Mouse (Mus musculus): ENCODE data around the gene Rnf145. TPM values are rescaled to one million over a fixed set of nuclear protein-coding genes. Genes with fewer than 3 reads are reported as not detected.

Gene Rnf145
- polyA plus RNA-seq, 2 experiments, result 84.5 to 92.1 TPM

DNA sequence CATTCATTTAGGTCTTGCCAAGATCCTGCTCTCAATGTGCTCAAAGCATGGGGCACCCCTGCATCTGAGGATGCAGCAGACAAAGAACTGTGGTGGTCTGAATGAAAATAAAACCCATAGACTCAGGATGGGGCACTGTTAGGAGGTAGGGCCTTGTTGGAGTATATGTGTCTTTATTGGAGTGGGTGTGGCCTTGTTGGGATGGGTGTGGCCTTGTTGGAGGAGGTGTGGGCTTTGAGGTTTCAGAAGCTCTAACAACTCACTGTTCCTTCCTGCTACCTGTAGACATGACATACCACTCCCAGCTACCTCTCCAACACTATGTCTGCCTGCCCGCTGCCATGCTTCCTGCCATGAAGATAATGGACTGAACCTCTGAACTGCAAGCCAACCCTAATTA lies 29.6 kb upstream of the Rnf145 start:
- TF ChIP-seq POLR2A (IDR thresholded peaks at IDR 0.05; ENCODE audit: borderline replicate concordance, extremely low read depth, insufficient read depth, insufficient read length), result no peak
- Histone ChIP-seq H3K27ac (replicated peaks; ENCODE audit: low read depth, low read length) (no peak overlapping the region), H3K4me3 (replicated peaks; ENCODE audit: low read length) (no peak overlapping the region), H3K4me1 (ENCODE audit: control insufficient read depth, insufficient read depth, low read length) (no peaks in the 10 kb centered on the region), H3K36me3 (ENCODE audit: control insufficient read depth, insufficient read depth, low read length) (no peaks in the 10 kb centered on the region), H3K9ac (ENCODE audit: low read depth, low read length, severe bottlenecking) (no peak overlapping the region), H3K27me3 (ENCODE audit: control insufficient read depth, insufficient read depth, low read length) (no peaks in the 10 kb centered on the region), H3K4me2 (replicated peaks; ENCODE audit: low read depth, low read length, severe bottlenecking) (no peak overlapping the region), H3K9me3 (ENCODE audit: control insufficient read depth, low read length) (no peaks in the 10 kb centered on the region)
- 93% methylated on average over 1 of the region's 1 CpGs for WGBS
- ATAC-seq (ENCODE audit: low FRiP score, low read depth), result no peak
- no peak for DNase-seq (ENCODE audit: low spot score)

DNA sequence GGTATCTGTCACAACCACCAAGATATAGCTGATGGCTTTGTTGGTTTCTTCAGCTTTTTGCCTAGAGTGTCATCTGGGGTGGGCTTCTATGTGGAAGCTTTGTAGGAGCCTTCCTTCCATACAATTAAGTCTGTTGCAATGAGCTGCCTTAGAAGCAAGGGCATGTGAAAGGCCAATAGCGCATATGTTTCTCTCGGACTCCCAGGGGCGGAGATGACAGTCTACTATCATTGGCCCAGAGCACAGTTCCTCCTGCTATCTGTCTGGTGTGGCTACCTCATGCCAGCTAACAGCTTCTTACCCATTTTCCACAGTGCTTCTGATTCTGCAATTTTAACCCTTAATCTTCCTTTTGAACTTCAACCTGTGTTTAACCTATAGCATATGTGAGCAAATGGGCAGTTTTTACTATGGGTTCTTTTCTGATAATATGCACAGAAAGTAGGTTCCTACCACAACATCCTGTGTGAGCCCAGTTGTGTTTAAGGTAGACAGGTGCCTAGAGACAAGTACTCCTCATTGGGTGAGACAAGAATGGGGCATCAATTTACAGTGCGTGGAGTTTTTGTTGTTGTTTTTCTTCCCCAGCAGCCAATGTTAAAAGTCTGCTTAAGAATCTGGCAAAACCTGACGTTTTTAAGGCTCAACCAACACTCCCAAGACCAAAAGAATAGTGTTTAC lies 24.0 kb upstream of the Rnf145 start:
- Histone ChIP-seq H3K4me2 (replicated peaks; ENCODE audit: low read depth, low read length, severe bottlenecking) (no peak overlapping the region), H3K36me3 (ENCODE audit: control insufficient read depth, insufficient read depth, low read length) (no peaks in the 10 kb centered on the region), H3K9ac (ENCODE audit: low read depth, low read length, severe bottlenecking) (no peak overlapping the region), H3K9me3 (ENCODE audit: control insufficient read depth, low read length) (no peaks in the 10 kb centered on the region), H3K27ac (replicated peaks; ENCODE audit: low read depth, low read length) (no peak overlapping the region), H3K4me3 (replicated peaks; ENCODE audit: low read length) (no peak overlapping the region), H3K4me1 (ENCODE audit: control insufficient read depth, insufficient read depth, low read length) (0 out of 2 replicates have a peak, but pooled peaks cover 3% of the 10 kb centered on the region), H3K27me3 (ENCODE audit: control insufficient read depth, insufficient read depth, low read length) (no peaks in the 10 kb centered on the region)
- no peak for ATAC-seq (ENCODE audit: low FRiP score, low read depth)
- WGBS, result 81% methylated on average over 5 of the region's 5 CpGs
- DNase-seq (ENCODE audit: low spot score), result no peak
- no peak for TF ChIP-seq POLR2A (IDR thresholded peaks at IDR 0.05; ENCODE audit: borderline replicate concordance, extremely low read depth, insufficient read depth, insufficient read length)

DNA sequence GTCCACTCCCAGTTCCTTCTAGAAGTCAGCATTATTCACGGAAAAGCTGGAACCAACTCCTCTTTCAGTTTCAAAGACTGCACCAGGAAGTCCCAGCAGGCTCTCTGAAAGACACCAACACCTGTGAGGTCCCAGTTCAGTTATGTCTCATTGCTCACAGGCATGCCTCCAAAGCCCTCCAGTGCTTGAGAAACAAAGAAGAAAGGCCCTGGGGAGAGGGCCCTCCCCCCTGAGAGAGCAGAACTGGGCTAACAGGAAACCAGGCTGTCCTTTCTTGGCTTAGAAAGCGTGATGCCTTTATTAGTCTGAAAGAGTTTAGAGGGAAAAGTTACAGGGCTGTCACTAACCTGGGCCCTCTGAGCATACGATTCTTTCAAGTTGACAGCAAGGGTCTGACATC lies 22.5 kb upstream of the Rnf145 start:
- no peaks in the 10 kb centered on the region for H3K9me3 ChIP-seq (ENCODE audit: control insufficient read depth, low read length)
- H3K36me3 ChIP-seq (ENCODE audit: control insufficient read depth, insufficient read depth, low read length), result no peaks in the 10 kb centered on the region
- no peak overlapping the region for H3K4me3 ChIP-seq (replicated peaks; ENCODE audit: low read length)
- no peaks in the 10 kb centered on the region for H3K27me3 ChIP-seq (ENCODE audit: control insufficient read depth, insufficient read depth, low read length)
- H3K4me2 ChIP-seq (replicated peaks; ENCODE audit: low read depth, low read length, severe bottlenecking), result no peak overlapping the region
- DNase-seq (ENCODE audit: low spot score), result no peak
- no peak for TF ChIP-seq POLR2A (IDR thresholded peaks at IDR 0.05; ENCODE audit: borderline replicate concordance, extremely low read depth, insufficient read depth, insufficient read length)
- 27% methylated on average over 3 of the region's 3 CpGs for WGBS
- H3K27ac ChIP-seq (replicated peaks; ENCODE audit: low read depth, low read length), result no peak overlapping the region; the same call in 1 of the 2 replicates
- 0 out of 2 replicates have a peak, but pooled peaks cover 3% of the 10 kb centered on the region for H3K4me1 ChIP-seq (ENCODE audit: control insufficient read depth, insufficient read depth, low read length)
- H3K9ac ChIP-seq (ENCODE audit: low read depth, low read length, severe bottlenecking), result no peak overlapping the region
- no peak for ATAC-seq (ENCODE audit: low FRiP score, low read depth)

DNA sequence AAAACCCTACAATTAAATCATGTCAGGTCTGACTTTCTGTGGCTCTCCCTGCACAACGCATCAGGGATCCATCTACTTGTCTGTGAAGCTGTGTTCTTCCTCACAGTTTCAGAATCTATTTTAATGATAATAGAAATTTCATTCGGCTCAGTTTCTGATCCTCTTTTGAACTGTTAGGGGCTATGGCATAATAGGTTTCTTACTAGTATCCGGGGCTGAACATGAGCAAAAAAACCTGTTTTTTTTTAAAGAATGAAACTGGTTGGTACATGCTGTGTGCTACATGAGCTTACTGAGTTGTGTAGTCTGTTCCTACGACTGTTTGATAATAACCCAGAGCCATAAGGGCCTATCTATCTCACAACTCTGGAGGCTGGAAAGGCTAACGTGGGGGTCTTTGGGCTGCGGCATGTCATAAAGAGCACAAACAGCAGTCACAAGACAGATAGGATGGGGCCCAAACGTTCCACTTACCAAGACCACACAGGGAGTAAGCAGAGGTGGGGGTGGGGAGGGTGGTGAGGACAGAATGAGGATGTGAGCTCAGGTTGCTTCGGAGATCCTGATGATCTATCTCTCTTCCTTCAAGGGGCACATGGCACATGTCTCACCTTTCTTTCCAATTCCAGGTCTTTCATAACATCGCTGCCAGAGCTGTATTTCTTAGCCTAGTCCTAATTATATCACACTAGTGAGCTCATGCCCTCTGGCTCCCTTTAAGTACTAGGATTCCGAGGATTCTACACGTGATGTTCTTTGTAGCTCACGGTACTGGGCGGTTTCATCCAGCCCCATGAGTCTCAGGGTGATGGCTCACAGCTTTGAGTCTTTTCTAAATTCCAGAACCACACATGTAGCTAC lies 20.1 kb upstream of the Rnf145 start:
- no peaks in the 10 kb centered on the region for H3K27me3 ChIP-seq (ENCODE audit: control insufficient read depth, insufficient read depth, low read length)
- no peak overlapping the region for H3K4me3 ChIP-seq (replicated peaks; ENCODE audit: low read length)
- H3K9me3 ChIP-seq (ENCODE audit: control insufficient read depth, low read length), result no peaks in the 10 kb centered on the region
- WGBS, result 60% methylated on average over 13 of the region's 13 CpGs
- ATAC-seq (ENCODE audit: low FRiP score, low read depth), result no peak
- no peak for TF ChIP-seq POLR2A (IDR thresholded peaks at IDR 0.05; ENCODE audit: borderline replicate concordance, extremely low read depth, insufficient read depth, insufficient read length)
- no peak overlapping the region for H3K27ac ChIP-seq (replicated peaks; ENCODE audit: low read depth, low read length)
- H3K4me2 ChIP-seq (replicated peaks; ENCODE audit: low read depth, low read length, severe bottlenecking), result no peak overlapping the region
- H3K4me1 ChIP-seq (ENCODE audit: control insufficient read depth, insufficient read depth, low read length), result 0 out of 2 replicates have a peak, but pooled peaks cover 3% of the 10 kb centered on the region
- H3K9ac ChIP-seq (ENCODE audit: low read depth, low read length, severe bottlenecking), result no peak overlapping the region
- no peak for DNase-seq (ENCODE audit: low spot score)
- no peaks in the 10 kb centered on the region for H3K36me3 ChIP-seq (ENCODE audit: control insufficient read depth, insufficient read depth, low read length)

DNA sequence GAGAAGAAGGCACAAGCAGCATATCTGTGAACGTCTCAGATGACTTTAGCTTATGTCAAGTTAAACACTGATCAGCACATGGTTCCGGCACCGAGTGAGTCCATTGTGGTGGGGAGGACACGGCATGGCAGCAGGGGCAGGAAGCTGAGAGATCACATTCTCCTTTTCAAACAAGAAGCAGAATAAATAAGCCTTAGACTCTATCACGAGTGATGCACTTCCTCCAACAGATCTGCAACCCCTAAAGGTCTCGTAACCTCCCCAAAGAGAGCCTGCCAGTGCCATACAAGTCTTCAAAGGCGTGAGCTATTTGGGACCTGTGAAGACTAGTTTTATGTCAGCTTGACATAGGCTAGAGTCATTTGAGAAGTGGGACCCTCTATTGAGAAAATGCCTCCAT lies 17.8 kb upstream of the Rnf145 start:
- H3K9me3 ChIP-seq (ENCODE audit: control insufficient read depth, low read length), result no peaks in the 10 kb centered on the region
- WGBS, result 72% methylated on average over 7 of the region's 7 CpGs
- H3K4me3 ChIP-seq (replicated peaks; ENCODE audit: low read length), result no peak overlapping the region
- no peaks in the 10 kb centered on the region for H3K36me3 ChIP-seq (ENCODE audit: control insufficient read depth, insufficient read depth, low read length)
- H3K27me3 ChIP-seq (ENCODE audit: control insufficient read depth, insufficient read depth, low read length), result no peaks in the 10 kb centered on the region
- no peak for TF ChIP-seq POLR2A (IDR thresholded peaks at IDR 0.05; ENCODE audit: borderline replicate concordance, extremely low read depth, insufficient read depth, insufficient read length)
- DNase-seq (ENCODE audit: low spot score) (no peak), ATAC-seq (ENCODE audit: low FRiP score, low read depth) (no peak)
- no peak overlapping the region for H3K27ac ChIP-seq (replicated peaks; ENCODE audit: low read depth, low read length)
- no peak overlapping the region for H3K9ac ChIP-seq (ENCODE audit: low read depth, low read length, severe bottlenecking)
- no peak overlapping the region for H3K4me2 ChIP-seq (replicated peaks; ENCODE audit: low read depth, low read length, severe bottlenecking)
- 0 out of 2 replicates have a peak, but pooled peaks cover 3% of the 10 kb centered on the region for H3K4me1 ChIP-seq (ENCODE audit: control insufficient read depth, insufficient read depth, low read length)

Data from limb, embryonic 14.5 days (tissue).